Mouse (Mus musculus) cerebellum, postnatal 14 days (tissue): ENCODE measurements at regions not wholly inside any gene's neighbourhood (a gene's known extent, or its start where the extent isn't known, plus 50 kb on each side); places are given as distances from the start of the nearest gene placed in this dataset.

Experiments
- DNase-seq, 2 experiments: peaks; one replicate each; pipeline ENCODE4 v3.0.0; 2021; ENCODE audit warnings: mixed read lengths in 2 of 2

DNA sequence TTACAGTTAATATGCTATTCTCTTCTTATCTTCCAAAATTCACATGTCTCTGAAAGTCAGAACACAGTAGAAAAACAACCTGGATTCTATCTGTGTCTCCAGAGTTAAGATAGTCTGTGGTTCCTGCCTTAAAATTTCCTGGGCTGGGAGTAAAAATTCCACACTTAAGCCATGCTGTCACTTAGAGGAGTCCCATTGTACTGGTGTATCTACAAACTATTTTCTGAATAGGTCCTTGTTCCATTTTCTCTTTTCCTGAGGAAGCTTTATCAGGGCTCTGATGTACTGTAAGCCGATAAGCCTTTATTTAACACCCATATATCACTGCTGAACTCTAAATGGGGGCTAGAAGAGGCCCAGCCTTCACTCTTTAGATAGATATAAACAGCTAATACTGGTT lies 1171.1 kb downstream of the Efnb2 start:
- DNase-seq: no peak

DNA sequence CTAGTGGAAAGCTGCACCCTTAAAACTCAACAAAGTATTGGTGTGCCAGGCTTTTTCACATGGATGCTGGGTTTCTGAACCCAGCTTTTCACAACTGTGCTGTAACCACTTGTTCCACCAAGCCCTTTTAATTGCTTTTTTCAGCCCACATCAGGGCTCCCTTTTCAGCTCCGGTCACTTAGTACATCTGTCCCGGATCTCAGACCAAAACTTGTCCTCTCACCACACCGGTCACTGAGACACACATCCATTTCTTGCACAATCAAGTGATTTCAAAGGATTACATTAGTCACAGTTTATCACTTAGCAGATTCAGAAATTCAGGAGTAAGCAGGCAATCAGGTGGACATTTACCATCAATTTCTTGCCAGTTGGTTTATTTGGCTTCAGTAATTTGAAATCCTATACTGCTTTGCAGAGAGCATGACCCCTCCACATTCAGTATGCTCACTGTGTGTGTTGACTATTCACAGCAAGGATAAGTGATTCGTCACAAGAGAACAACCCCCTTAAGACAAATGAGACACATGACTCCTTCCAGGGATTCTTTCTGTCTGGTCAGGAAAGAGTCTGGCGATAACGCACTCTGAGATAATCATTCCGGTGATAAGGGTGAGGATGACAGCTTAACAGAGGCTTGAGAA lies 1188.8 kb downstream of the Efnb2 start:
- DNase-seq: no peak

DNA sequence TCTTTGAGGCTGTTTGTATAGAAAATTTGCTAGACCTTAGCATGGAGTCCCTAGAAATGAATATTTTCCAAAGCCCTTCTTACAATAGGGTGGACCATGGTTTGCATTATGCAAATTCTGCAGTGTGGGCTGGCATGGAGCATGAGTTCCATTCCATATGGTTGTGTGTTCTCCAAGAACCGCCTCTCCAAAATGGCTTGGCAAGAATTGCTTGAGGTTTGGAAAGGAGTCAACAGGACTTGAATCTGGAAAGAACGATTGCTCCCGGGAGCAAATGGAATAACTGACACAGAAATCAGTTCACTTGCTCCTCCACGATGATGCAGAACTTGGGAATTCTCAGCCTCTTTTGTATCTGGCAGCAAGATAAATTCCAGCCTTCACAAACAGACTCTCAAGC lies 1191.8 kb downstream of the Efnb2 start:
- peak; percentile 7 to 40 for DNase-seq

DNA sequence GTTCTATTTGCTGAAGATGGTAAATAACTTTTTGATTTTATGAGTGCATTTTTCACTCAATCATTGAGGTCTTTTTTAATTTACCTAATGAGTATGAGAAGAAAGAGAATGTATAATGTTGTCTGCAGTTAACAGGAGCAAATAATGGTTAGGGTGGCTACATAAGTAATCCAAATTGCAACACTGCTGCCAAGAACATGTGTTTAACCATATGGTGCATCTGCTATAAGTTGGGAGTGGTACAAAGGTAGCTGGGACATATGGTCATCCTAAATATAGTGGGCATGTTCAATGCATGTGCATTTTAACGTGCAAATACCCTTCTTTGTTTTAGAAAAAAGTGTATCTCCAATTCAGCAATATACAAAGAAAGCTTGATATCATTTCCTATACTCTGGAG lies 1198.2 kb downstream of the Efnb2 start:
- DNase-seq: no peak

DNA sequence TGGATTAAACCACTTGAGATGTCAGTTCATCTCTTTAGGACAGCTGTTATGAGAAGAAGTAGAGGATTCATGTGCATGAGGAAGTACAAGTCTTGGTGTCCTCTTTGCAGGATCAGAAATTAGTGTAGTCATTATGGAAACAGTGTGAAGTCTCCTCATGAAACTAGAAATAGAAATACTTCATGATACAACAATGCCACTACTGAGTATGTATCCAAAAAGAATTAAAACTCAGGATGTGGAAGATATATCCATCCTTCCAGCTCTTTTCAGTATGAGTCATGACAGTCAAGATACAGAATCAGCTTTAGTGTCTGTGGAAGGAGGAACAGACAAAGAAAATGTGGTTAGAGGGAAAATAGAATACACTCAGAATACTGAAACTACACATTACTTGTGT lies 1211.7 kb downstream of the Efnb2 start:
- DNase-seq: no peak

DNA sequence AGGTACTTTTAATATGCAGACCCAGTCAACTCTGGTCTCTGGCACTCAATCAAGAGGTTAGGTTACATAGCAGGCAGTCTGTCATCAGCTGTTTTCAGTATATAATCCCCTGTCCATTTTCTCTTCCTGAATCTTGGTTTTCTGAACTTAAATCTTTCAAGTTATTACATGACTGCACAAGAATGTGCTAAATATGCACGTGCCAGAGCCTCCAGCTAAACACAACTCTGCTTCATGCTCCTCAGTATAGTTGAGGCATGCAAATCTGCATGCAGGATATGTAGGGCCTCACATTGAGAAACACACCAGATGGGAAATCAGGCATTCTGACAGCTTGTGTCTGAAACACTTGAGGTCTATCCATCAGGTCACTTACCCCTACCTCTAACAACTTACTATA lies 1214.0 kb downstream of the Efnb2 start:
- no peak for DNase-seq

DNA sequence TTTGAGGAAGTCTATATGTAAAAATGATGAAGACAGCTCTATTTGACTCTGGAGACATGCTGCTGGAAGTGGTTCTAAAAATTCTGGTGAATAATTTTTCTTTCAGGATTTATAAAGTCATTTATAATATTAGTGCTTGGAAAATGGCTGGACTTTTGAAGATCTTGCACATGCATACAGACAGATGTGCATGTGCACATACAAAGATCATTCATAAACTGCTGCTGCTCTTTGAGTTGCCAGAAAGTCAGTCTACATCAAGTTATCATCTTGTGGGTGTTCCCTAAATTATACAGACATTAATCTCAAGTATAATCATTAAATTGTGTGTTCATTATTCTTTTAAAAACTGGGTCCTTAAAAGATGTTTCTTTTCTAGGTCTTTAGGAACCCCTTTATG lies 1220.2 kb downstream of the Efnb2 start:
- DNase-seq: no peak

DNA sequence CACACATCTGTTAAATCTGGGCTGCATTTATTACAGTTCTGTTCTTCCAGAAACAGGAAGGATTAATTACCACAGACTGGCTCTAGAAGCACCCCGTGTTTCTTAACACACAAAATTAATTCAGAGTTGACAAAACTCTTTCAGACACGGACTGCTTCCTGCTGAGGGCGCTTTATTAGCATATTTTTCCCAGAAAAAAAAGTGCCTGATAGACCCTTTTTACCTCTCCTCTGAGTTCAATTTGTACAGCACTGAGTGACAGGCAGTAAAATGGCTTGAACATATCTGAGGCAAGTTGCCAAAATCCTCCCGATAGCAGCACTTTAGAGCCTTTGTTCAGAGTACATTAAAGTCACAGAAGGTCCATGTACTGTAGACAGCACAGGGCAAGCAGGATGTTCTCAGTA lies 1220.8 kb downstream of the Efnb2 start:
- peak; percentile 3 to 11 for DNase-seq

DNA sequence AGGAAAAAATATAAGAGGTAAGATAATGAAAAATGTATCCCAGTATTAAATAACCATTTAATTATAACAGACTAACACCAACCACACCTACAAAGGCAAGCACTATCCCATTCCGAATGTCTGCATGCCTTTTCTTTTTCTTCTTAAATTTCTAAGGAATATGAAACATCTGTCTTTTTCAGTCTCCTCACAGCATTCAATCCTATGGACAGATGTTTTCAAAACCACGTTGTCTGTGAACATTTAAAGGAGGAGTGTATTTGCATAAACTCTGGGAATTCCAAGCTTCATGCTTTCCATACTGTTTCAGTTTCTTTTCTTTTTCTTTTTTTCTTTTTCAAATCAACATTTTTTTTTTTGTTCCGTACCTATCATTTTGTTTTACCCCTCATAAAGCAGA lies 1221.2 kb downstream of the Efnb2 start:
- DNase-seq: no peak

DNA sequence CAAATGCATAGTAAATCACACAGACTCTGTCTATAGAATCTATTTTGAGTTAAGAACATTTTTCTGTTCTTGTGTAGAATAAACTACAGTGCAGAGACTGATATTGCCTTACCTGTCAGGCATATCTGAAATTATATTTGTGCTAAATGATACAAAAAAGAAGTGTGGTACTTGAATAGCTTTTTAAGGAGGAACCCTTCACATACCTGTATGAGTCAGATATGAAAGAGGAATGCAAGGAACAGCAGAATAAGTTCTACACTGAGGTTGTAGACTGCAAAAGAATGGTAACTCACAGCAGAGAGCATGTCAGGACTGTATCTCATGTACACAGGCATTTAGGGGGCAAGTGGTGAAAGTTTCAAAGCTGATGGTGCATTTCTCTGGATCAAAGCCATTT lies 1230.6 kb downstream of the Efnb2 start:
- DNase-seq: no peak

DNA sequence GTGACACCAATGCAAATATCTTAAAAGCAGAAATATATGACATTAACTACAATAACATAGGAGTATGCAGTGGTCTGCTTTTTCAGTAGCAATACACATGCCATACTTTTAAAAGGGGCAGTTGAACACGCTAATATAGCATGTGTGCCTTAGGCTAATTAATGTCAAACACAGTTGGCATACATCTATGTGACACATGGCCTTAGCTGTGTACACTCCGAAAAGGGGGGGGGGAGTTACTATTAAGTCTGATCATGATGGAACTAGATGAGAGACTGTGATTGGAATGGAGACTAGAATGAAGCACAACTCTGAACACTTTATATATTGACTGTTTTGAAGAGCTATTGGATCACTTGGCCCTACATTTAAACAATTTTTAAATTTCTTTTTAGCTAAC lies 1262.9 kb downstream of the Efnb2 start:
- DNase-seq: peak in 1 of 2 experiments; percentile 1

DNA sequence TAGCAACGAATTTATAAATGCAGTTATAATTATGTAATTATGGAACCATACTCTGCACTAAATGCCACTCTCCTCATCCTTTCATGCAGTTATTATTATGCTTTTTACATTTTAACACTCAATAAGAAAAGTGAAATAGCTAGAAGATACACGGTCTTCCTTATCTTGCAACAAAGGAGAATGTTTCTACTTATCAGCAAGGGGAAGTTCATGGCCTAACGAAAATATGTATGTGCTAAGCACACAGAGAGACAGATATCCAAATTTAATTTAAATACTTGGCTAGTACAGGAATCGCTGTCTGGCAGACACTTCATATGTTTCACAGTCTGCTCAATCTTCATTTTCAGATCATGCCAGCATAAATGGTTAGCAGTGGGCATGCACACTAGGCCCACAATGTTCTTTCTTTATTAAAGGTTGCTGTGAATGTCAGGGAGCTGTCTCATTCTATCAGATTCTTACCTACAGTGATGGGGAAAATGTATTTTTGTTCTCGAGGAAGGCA lies 1263.6 kb downstream of the Efnb2 start:
- no peak for DNase-seq
